Mouse (Mus musculus): ENCODE measurements around the gene Maml2. TPM values are rescaled to one million over a fixed set of nuclear protein-coding genes. Genes with fewer than 3 reads are reported as not detected.

Maml2 gene
- 11.4 TPM for polyA plus RNA-seq (2017; shearing (Covaris generic))

GRCm38 (mm10) chr9:13297668-13298512, at the start of gene Maml2:
Gene Maml2, plus strand, starts transcription at chr9:13297957.

GRCm38 (mm10) chr9:13446703-13447285, 149.0 kb downstream of the Maml2 start, which contains the start of gene Gm17571:
Gene Gm17571, minus strand, starts transcription at chr9:13446753.

GRCm38 (mm10) chr9:13748404-13748797, 450.6 kb downstream of the Maml2 start, which contains the start of gene Mtmr2:
Gene Mtmr2, plus strand, starts transcription at chr9:13748410.

Other genes with a start within 250 kb of the Maml2 start
- 5.7 TPM for gene Jrkl, start 52.1 kb upstream of the Maml2 start, polyA plus RNA-seq (2017; shearing (Covaris generic))
- 43.1 TPM for gene Ccdc82, start 51.0 kb upstream of the Maml2 start, polyA plus RNA-seq (2017; shearing (Covaris generic))
- not detected for gene Gm17571, start 148.8 kb downstream of the Maml2 start, polyA plus RNA-seq (2017; shearing (Covaris generic))